Mouse (Mus musculus): Measurements from ENCODE around the gene Apaf1. TPM values are rescaled to one million over a fixed set of nuclear protein-coding genes. Genes with fewer than 3 reads are reported as not detected.

The Apaf1 gene
- polyA plus RNA-seq (2012; rRNA removed) = 7.2 and 7.7 TPM in 2 replicates

GRCm38 (mm10) chr10:91082550-91083392 lies at the start of gene Apaf1, which contains the start of gene Ikbip:
Apaf1 (minus strand) TSS chr10:91082770.
Ikbip (plus strand) TSS chr10:91082940.

GRCm38 (mm10) chr10:91123828-91124822 lies 41.6 kb upstream of the Apaf1 start, which contains the start of gene Slc25a3:
Slc25a3 (minus strand) TSS chr10:91124059.

Other genes with a start within 250 kb of the Apaf1 start
- 4.8 and 5.5 TPM in 2 replicates for gene Ikbip, start 170 bp upstream of the Apaf1 start, polyA plus RNA-seq (2012; rRNA removed)
- gene Slc25a3, start 41.3 kb upstream of the Apaf1 start, polyA plus RNA-seq (2012; rRNA removed) = 143 and 224 TPM in 2 replicates
- 123 and 139 TPM in 2 replicates for gene Tmpo, start 98.5 kb upstream of the Apaf1 start, polyA plus RNA-seq (2012; rRNA removed)